Mouse (Mus musculus): ENCODE data around the gene Rab15.
A peak's percentile ranks its signal among the peaks of the same experiment; 100 is the strongest.

Gene Rab15

DNA sequence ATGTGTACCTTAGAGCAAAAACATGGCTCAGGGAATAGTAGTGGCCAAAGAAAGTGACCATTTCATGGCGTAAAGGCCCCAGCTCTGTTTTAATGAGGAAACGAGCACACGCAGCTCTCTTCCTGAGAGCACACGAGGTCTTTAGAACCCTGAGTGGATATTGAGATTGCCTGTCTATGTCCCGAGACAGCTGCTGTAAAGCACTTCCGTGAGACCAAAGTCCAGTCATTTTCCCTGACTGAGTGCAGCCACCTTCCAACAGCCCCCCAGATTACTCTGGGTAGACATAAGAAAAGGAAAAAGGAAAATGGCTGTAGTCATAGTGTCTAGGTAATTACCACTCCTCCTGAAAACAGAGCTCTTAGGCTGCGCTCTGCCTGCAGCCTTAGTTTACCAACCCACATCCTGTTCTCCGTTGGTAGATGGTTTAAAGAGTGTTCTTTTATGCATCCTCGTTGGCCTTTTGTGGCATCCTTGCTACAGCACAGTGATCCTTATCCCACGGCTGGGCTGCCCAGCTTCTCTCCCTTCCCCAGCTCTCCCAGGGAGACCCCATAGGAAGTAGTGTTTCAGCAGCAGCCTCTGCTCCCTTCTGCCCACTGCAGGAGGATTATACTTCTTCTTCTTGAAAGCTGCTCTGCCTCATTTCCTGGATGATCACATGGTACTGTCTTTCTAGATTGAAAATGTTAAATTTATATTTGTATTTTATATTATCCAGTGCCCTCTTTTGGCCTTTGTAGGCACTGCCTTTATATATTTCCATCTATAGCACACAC lies 44.2 kb downstream of the Rab15 start:
- no peak for DNase-seq (ENCODE audit: low read depth)

GRCm38 (mm10) chr12:76777845-76778244 lies 44.9 kb downstream of the Rab15 start:
- no peak for DNase-seq (ENCODE audit: low read depth)

DNA sequence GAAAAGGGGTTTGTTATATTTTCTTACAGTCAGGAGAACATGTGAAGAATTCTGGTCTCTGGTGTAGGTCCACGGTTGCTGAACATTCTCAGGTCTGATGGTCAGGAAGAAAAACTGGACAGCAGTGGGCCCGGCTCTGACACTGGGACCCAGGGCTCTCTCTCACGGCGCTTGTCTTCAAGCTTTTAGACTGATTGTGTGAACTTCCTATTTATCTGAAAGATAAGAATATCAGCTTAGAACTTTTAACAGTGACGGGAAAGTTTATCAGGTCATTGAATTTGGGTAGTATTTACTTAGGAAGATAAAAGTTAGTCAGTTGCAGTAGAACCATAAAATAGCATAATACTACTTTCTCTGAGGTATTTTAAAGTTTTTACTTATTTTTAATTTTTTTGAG lies 45.8 kb downstream of the Rab15 start:
- DNase-seq (ENCODE audit: low read depth): no peak

DNA sequence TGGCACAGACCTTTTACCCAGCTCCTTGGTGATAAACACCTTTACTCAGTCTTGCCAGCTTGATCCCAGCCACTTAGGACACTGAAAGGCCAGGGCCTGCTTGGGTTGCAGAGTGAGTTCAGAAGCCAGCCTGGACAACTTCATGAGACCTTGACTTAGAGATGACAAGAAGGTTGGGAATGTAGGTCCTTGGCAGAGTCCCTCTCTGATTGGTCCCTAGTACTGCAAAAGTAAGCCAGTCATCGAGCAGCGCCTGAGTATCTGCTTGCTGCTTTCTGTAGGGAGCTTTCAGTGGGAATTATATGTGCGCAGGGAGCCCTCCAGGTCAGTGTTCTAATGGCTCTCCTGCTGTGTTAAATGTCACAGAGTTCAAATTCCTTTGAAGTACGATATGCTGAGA lies 47.6 kb downstream of the Rab15 start:
- DNase-seq (ENCODE audit: low read depth): no peak

DNA sequence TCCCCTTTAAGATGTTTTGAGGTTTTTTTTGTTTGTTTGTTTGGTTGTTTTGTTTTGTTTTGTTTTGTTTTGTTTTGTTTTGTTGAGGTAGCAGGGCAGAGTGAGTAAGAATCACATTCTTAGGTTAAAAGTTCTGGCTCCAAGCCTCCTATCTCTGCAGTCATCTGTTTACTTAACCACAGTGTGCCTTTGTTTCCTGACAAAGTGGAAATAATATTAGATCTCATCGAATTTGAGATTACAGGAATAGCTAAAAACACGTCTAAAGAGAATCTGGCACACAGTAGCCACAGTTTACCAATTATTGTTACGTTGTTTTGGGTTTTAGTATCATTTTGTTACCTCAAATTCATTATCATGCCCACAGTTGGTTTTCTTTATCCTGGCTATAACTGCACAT lies 48.1 kb downstream of the Rab15 start:
- DNase-seq (ENCODE audit: low read depth): no peak

- DNase-seq (ENCODE audit: low read depth): no peak
These were observed 51.2 kb downstream of the Rab15 start for GRCm38 (mm10) chr12:76771540-76771939.

- no peak for DNase-seq (ENCODE audit: low read depth)
These were observed 51.7 kb downstream of the Rab15 start for GRCm38 (mm10) chr12:76770841-76771500.

GRCm38 (mm10) chr12:76765901-76766630 lies 56.6 kb downstream of the Rab15 start:
- no peak for DNase-seq (ENCODE audit: low read depth)

- peak; percentile 100 for DNase-seq (ENCODE audit: low read depth)
These were observed 57.3 kb downstream of the Rab15 start, which contains the start of the genes Churc1 and Fntb for GRCm38 (mm10) chr12:76765354-76765851. Gene Churc1, plus strand, starts transcription at chr12:76765538. Gene Fntb, plus strand, starts transcription at chr12:76765589.

DNA sequence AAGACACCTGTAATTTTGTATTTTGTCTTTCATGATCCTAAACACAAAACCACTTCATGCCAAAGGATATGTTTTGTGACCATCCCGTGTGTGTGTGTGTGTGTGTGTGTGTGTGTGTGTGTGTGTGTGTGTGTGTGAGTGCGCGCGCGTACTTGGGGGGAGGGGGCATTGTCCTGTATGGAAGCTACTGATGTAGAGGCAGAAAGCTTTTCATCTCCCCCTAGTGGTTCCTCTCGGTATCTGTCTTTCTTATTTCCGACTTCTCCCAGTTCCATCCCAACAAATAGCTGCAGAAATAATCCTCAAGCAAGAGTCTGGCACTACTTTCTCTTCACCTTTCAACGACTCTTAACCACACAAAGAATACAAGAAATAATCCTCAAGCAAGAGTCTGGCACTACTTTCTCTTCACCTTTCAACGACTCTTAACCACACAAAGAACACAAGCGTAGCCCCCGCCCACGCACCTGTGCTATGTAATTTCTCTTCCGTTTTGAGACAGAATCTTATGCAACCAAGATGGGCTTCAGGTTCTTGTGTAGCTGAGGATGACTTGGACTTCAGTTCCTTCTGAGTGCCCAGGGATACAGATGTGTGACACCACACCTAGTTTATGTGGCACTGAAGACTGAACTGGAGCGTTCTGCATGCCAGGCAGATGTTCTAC lies 69.9 kb downstream of the Rab15 start:
- no peak for DNase-seq (ENCODE audit: low read depth)

- DNase-seq (ENCODE audit: low read depth): no peak
These were observed 71.7 kb downstream of the Rab15 start for GRCm38 (mm10) chr12:76750866-76751459.

Measured in c-Kit-positive CD71-positive TER-119-negative erythroid progenitor cells, embryonic 14.5 days (primary cell).